Comparison of ENCODE assay signal across 8 mouse cellular contexts in the genomic region with DNA sequence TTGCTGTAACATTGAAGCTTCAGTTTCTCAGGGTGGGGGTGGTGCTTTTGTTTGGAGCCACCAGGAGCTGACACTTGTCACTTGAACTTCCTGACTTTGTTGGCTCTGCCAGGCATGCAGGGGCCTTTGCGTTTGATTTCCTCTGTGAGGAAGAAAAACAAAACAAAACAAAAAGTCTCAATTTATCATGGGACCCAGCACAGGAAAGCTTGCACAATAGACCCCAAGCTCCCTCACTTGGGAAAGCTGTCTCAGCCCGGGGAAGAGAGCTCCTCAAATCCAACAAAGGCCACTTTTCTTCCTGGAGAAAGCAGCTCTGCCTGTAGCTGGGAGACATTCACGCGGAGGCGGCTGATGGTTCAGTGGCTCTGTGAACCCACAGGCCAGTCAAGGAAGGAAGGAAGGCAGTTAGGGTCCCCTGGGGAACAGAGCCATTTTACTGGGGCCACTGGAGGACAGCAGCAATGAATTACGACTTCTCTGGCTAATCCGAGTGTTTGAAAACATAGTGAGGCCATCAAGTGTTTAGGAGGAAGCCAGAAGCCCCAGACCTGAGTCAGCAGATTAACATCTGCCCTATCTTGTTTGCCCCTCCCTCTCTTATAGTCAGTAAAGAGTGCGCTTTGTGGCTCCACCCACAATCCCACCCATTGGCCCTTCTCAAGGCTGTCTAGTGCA. TPM values are rescaled to one million over a fixed set of nuclear protein-coding genes. Genes with fewer than 3 reads are reported as not detected.
DNase-seq lines count a peak whose midpoint lies in the region; ATAC-seq lines count a peak whose summit lies in the region.

No protein-coding gene starts in this region.

- H3K4me2 ChIP-seq in heart, embryonic 14.5 days (ENCODE audit: low read length), result no peak overlapping the region
- H3K4me2 ChIP-seq in kidney, embryonic 16.5 days (replicated peaks; ENCODE audit: low read depth, low read length), result no peak overlapping the region; the same call in 1 of the 2 replicates

- H3K9me3 ChIP-seq in heart, embryonic 14.5 days (ENCODE audit: control insufficient read depth, low read length), result no peaks in the 10 kb centered on the region
- no peaks in the 10 kb centered on the region for H3K9me3 ChIP-seq in kidney, embryonic 16.5 days (ENCODE audit: low read length)

- H3K27me3 ChIP-seq in heart, embryonic 14.5 days (ENCODE audit: control insufficient read depth, insufficient read depth, low read length), result no peaks in the 10 kb centered on the region
- H3K27me3 ChIP-seq in kidney, embryonic 16.5 days (ENCODE audit: insufficient read depth, low read length), result no peaks in the 10 kb centered on the region

- peaks cover 19 to 30% of the 10 kb centered on the region in 2 experiments for H3K4me1 ChIP-seq in heart, embryonic 14.5 days (ENCODE audit: control insufficient read depth in 2 of 2, insufficient read depth in 2 of 2, low read length in 2 of 2)
- peaks cover 40% of the 10 kb centered on the region for H3K4me1 ChIP-seq in kidney, embryonic 16.5 days (ENCODE audit: insufficient read depth, low read length)

- DNase-seq in 416B (ENCODE audit: low read depth), result peak; percentile 96
- peak; percentile 50 to 65 for DNase-seq in adrenal gland, postnatal 36 days
- DNase-seq in thymus, postnatal 10 days (ENCODE audit: low spot score in 2 of 2), result peak; percentile 63 to 65
- no peak for DNase-seq in left cerebral cortex, postnatal 25 days (ENCODE audit: low spot score in 2 of 2)
- DNase-seq in MN1 (ENCODE audit: low spot score), result no peak

- no peak overlapping the region for H3K4me3 ChIP-seq in heart, embryonic 14.5 days (ENCODE audit: control insufficient read depth in 1 of 2, insufficient read depth in 1 of 2, low read depth in 1 of 2, low read length in 2 of 2)
- H3K4me3 ChIP-seq in kidney, embryonic 16.5 days (ENCODE audit: low read length), result no peak overlapping the region
- no peak overlapping the region for H3K4me3 ChIP-seq in macrophage (ENCODE audit: inconsistent target)

- peak; percentile 38 for ATAC-seq in heart, embryonic 14.5 days (ENCODE audit: insufficient number of reproducible peaks, insufficient read depth, low FRiP score, low read depth)
- ATAC-seq in kidney, embryonic 16.5 days (ENCODE audit: low FRiP score, low TSS enrichment), result peak; percentile 89

- peak overlapping the region; percentile 86 for H3K27ac ChIP-seq in heart, embryonic 14.5 days (replicated peaks in 1 of 2; ENCODE audit: control insufficient read depth in 1 of 2, insufficient read depth in 1 of 2, low read depth in 2 of 2, low read length in 2 of 2)
- H3K27ac ChIP-seq in kidney, embryonic 16.5 days (ENCODE audit: low read length), result peak overlapping the region; percentile 91
- H3K27ac ChIP-seq in macrophage, result peak overlapping the region; percentile 83

- H3K36me3 ChIP-seq in heart, embryonic 14.5 days (ENCODE audit: control insufficient read depth, insufficient read depth, low read length), result no peaks in the 10 kb centered on the region
- H3K36me3 ChIP-seq in kidney, embryonic 16.5 days (ENCODE audit: insufficient read depth, low read length), result no peaks in the 10 kb centered on the region
- no peaks in the 10 kb centered on the region for H3K36me3 ChIP-seq in macrophage (ENCODE audit: inconsistent target)

- intact Hi-C loops in left cerebral cortex, postnatal 25 days (cut with DNase I), result loop anchor here (2.0 kb wide), 1 partner anchor 15 kb away; a partner anchor contains a TSS

- WGBS in heart, embryonic 14.5 days, result 38% methylated on average over 8 of the region's 8 CpGs
- WGBS in kidney, embryonic 16.5 days, result 5% methylated on average over 8 of the region's 8 CpGs
- 15% methylated on average over 8 of the region's 8 CpGs for WGBS in macrophage (ENCODE audit: missing documents)

- no peak overlapping the region for H3K9ac ChIP-seq in heart, embryonic 14.5 days (ENCODE audit: low read length)
- H3K9ac ChIP-seq in kidney, embryonic 16.5 days (replicated peaks; ENCODE audit: low read length), result peak overlapping the region; percentile 7; the same call in 1 of the 2 replicates

- H3K79me2 ChIP-seq in macrophage (ENCODE audit: inconsistent target), result no peaks in the 10 kb centered on the region

RNA-seq across cellular contexts. Expression of a gene that starts 15.3 kb away (rescaled TPM):
- total RNA-seq in adrenal gland, postnatal 36 days (2021), result under 1 TPM in 1 of 2 experiments, not detected in 1; 0.20 TPM
- polyA plus RNA-seq in heart, embryonic 14.5 days (2014; fragmentation: Nextera tagmentation; extraction: Ambion mirVana), result 1.1 and 1.7 TPM in 2 replicates
- 0.17 and 0.21 TPM in 2 replicates for polyA plus RNA-seq in kidney, embryonic 16.5 days (2015; fragmentation: Nextera tagmentation; extraction: Ambion mirVana)
- not detected for total RNA-seq in macrophage (2018; cell fraction: chromatin; rRNA removed)
- under 1 TPM in 1 of 26 experiments, not detected in 25; 0.10 TPM for total RNA-seq in macrophage (2018; cell fraction: cytosol; rRNA removed)
- total RNA-seq in macrophage (2018; cell fraction: nucleus; rRNA removed), result not detected
- polyA plus RNA-seq in macrophage (2018), result not detected in 3 replicates
- under 1 TPM in 1 of 2 experiments, not detected in 1; 0.16 TPM for total RNA-seq in left cerebral cortex, postnatal 25 days (2021)

Comparison
In these comparisons a context has a peak if more than half of its experiments do, and no peak if none do; other contexts are left out.
1. DNase-seq: peak in 416B (single experiment), adrenal gland, postnatal 36 days (2 of 2) and thymus, postnatal 10 days (2 of 2); none in left cerebral cortex, postnatal 25 days (0 of 2) and MN1 (single experiment).
2. Peak in every context shown above with its lines, with median percentiles within 50 percentile points of each other: H3K27ac ChIP-seq.